Mouse (Mus musculus) retina, postnatal 1 day (tissue): Measurements from ENCODE around the gene Esrrg.

Experiments used
- DNase-seq: peaks from one replicate; pipeline ENCODE4 v3.0.0-alpha.2; 2012

Esrrg gene

DNA sequence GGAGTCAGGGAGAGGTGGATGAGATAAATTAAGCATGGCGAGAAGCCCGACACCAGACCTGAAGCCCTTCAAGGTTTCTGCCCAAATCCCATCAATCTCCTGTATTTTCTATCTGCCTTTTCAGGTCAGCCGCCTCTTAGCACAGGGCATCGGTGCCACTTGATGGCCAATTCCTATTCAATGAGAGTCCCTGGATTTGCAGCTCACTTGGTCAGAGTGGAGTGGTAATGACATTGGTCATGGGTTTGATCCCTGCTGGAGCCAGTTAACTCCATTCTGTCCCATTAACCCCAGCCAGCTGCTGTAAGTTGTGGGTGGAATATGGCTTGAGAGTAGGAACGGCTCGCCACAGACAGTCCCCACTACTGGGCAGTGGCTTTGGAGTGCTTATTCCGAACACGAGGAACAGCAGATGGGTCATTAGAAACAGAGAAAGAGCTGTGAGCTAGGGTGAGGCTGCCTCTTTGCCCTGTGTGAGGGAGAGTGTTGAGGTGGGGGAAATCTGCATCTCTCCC is 101.9 kb downstream of the Esrrg start:
- DNase-seq, result no peak

DNA sequence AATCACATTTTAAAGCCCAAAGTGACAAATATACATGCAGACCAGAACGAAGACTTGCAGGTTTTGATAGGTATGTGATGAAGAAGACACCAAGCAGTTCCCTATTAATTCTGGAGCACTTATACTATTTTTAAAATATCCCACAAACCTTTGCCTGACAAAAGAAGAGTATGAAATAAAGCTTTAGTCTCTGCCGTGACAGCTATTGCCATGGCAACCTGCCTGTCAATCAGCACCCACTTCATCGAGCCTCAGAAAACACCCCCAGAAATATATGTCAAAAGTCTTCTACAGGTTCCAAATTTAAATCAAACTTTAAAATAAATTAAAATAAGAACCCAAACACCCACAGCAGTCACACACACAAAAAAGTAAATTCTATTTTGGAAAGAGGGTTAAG is 112.4 kb downstream of the Esrrg start:
- DNase-seq, result no peak

DNA sequence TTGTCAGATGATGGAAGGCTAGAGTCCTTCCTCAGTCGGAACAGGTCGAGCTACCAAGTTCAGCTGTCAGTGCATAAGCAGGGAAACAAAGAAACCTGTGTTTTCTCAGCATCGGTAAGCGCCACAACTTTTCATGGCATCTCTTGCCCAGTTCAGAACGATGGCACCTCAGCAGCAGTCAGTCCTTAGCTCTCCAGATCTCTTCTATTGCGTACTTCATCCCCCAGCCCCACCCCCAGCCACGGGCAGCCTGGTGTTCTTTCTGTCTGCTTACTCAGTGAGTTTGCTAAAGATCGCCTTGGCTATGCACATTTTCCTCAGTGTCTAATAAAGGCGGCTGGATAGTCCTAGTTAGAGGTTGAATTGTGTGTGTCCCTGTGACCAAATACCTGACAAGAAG is 113.4 kb downstream of the Esrrg start:
- no peak for DNase-seq

DNA sequence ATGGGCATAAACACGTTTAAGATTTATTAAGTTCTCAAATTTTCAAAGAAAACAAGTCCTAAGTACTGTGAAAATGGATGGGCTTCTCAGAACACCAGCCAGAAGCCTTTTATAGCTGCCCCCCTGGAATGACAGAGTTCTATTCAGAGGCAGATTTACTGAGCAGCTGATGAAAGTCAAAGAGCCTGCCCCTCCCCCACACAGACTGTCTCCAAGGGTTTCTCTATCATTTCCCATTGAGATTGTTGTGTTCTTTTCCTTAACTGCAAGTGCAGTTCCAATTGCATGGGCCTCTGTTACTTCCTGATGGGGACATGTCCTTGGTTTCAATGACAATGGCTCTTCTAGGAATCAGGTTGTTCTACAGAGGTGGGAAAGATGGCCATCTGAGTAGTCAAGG is 116.1 kb downstream of the Esrrg start:
- no peak for DNase-seq

DNA sequence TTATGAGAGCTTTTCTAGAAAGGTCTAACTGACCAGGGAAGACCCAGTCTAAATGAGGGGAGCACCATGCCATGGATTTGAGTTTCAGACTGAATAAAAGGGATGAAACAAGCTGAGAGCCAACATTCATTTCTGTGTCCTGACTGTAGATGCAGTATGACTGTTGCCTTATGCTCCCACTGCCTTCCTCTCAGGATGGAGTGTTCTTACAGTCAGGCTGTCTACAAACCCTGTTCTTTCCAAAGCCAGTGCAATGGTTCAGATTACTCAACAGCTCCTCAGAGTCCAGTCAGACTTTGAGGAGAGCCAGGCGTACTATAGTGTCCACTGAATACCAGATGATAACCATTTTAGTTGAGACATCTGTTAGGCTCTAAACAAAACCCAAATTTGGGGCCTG is 116.8 kb downstream of the Esrrg start:
- no peak for DNase-seq

DNA sequence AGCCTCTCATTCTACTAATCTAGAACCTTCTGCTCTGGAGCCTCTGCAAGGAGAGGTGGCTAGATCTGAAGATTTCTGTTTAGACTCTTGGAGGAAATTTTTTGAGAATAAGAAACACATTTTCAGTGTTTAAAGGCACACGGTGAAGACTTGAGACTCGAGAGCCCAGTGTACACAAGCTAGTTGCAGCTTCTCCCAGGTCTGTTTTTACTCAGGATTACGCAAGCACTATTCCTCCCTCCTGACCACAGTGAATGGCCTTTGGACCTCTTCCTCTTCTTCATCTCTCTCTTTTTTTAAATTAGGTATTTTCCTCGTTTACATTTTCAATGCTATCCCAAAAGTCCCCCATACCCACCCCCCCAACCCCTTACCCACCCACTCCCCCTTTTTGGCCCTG is 122.6 kb downstream of the Esrrg start:
- no peak for DNase-seq

DNA sequence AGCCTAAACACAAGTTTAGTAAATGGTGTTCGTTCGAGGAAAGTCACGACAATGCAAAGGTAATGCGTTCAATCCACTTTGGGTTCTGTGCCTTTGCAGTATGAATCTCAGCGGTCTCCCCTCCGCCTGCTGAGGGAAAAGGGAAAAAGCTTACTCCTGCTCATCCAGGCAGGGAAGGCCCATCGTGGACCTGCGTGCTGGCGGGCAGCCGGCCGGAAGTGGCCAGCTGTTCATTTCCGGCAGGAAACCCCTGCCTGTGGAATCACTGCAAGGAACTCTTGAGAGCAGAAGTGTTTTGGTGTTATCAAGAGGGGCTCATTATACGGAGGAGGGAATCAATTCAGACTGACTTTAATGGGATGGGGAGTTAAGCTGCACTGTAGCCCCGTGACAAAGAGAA is 127.9 kb downstream of the Esrrg start:
- no peak for DNase-seq

DNA sequence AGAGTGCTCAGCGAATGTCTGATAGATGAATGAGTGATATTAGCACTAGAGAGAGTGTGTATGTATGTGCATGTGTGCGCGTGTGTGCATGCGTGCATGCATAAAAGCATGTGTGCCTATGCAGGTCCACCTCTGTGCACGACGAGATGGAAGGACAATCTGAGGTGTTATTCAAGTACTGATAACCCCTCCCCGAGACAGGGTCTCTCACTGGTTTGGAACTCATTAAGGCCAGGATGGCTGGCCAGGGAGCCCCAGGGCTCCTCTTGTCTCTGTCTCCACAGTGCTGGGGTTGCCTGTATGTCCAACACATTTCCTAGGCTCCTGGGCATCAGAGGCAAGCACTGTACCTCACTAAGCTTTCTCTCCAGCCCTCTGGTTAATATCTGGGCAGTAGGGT is 128.7 kb downstream of the Esrrg start:
- no peak for DNase-seq

DNA sequence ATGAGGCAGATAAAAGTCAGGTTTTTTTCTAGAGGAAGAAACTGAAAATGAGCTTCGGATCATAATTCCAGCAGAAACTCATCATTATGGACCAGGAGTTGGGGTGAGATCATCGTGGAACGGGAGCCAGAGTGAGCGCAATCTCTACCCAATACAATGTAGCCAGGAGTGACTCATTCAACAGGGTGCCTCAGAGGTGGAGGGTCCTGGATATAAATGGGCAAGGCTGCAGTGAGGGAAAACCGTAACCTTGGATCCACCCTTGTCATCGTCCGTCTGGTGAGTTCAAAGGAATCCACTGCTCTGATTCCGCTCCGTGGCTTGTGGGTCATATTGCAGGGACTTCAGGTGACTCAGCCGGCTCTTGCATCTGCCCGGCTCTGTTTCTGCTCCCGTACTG is 131.9 kb downstream of the Esrrg start:
- no peak for DNase-seq

DNA sequence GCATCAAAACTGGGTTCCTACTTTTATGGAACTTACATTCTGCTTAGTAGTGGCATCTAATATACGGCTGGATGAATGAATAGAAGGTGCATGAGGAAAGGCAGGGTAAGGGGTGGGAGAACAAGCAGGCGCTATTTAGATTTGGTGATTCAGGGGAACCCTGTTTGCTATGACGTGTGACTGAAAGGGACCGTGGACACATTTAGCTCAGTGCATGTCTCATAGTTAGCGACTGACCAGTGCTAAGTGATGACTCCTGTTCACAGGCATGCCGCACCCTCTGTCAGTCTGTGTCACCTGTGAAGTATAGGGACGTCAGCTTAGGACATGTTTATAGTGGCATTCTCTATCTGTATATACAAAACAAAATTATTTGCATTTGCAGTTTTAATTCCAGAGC is 132.7 kb downstream of the Esrrg start:
- DNase-seq, result no peak

DNA sequence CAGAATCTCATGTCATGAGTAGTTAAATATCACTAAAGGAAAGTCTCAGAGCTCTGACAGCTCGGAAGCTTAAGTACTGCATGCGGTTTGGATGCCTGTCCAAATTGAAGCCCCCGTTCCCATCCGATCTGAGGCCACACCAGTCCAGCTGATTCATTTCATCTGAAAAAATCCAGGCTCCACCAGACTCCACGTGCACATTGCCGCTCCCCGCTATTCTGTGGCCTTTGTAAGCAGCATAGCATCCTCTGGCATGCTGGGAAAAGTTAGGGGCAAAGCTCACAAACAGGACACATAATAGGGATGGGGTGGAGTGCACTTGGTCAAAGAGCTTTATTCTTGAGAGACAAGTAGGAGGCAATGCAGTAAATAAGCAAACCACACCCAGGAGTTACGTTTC is 133.5 kb downstream of the Esrrg start:
- no peak for DNase-seq

DNA sequence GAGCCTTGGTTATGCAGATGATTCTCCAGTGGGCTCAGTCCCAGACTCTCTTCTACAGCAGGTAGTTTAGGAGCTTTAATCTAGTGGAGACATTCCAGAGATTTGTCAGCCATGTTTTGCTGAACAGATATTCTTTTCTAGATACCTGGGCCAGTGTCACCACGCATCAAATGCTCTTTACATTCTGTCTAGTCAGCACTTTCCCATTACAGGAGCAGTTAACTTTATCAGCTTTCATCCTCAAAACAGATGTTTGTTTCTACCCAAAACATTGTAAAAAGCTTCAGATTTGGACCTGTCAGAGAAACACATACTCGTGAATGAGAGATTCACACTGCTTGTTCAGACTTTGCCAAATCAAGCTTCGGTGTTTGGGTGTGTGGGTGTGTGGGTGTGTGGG is 140.7 kb downstream of the Esrrg start:
- DNase-seq, result no peak

DNA sequence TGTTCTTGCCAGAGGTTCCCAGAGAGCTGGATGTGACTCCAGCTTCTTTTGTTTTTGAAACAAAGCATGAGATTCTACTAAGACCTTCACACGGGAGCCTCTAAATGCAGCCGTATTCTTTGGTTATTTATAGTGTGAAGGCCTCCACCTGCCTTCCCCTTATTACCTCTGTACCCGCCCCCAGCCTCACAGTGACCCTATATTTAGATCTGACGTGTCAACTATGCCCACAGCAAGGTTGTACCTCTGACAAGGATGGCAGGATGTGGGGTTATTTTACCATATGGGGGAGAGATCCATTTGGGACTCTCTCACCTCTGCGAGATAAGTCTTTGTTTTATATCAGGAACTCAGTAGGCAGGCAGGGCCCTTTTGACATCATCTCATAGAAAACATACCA is 141.3 kb downstream of the Esrrg start:
- DNase-seq, result no peak

DNA sequence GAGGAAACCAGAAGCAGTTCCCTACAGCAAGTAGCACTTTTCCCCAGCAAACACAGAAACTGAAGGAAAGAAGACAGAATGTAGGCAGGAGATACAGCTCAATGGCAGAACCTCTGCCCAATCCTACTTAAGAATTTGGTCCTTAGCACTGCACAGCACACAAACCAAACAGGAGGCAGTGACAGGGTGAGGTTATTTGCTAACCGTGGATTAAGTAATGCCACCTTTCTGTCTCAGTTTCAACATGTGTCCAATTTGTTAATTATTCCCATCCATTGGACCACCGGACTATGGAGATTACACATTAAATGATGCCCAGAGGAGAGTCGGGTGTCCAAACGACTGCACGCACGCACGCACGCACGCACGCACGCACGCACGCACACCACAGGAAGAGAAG is 146.9 kb downstream of the Esrrg start:
- DNase-seq, result no peak

DNA sequence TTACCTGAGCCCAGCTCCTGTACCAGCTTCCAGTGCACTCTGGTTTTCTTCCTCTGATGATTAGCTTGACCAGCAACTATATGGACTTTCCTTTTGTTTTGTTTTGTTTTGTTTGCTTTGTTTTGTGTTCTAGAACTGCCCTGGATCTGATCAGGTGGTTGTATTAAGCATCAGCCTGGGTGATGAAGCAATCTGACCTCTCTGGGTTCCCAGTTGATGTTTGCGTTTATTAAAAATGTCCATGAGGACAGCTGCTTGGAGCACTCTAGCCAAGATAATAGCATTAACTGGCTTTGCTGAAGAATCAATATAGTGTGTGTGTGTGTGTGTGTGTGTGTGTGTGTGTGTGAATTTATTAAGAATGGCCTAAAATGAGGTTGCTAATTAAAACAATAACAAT is 149.4 kb downstream of the Esrrg start:
- DNase-seq, result peak; percentile 47

DNA sequence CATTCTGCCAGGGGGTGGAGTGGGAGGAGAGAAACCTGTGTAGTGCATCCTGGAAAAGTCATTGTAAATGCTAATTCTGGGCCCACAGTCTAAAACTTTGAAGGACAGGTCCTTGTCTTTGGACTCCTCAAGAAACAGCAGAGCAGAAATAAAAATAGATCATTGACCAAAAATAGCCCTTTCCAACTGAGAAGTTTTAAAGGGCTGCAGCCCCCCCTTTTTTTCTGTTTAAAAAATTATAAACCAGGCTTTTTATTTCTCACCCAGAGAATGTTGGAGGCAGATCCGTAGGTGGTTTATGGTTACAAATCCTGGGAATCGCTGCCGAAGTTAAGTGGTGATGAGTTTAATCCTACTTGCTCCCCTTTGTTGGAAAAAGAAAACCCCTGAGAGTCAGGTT is 150.0 kb downstream of the Esrrg start:
- DNase-seq, result no peak

DNA sequence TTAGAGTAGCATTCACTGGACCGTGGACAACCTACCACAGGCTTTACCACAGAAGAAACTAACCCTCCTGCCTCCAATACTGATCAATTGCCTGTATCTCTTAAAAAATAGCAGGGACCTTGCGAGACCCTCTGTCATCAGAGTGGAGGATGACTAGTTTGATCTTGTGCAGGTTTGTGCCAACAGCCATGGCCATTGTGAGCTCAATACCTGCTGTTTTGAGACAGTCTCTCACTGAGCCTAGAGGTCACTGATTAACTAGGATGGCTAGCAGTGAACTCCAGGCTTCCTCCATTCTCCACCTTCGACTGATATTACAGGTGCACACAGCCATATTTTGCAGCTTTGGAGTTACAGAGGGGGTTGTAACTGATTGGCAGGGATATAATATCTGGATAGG is 150.9 kb downstream of the Esrrg start:
- DNase-seq, result no peak

DNA sequence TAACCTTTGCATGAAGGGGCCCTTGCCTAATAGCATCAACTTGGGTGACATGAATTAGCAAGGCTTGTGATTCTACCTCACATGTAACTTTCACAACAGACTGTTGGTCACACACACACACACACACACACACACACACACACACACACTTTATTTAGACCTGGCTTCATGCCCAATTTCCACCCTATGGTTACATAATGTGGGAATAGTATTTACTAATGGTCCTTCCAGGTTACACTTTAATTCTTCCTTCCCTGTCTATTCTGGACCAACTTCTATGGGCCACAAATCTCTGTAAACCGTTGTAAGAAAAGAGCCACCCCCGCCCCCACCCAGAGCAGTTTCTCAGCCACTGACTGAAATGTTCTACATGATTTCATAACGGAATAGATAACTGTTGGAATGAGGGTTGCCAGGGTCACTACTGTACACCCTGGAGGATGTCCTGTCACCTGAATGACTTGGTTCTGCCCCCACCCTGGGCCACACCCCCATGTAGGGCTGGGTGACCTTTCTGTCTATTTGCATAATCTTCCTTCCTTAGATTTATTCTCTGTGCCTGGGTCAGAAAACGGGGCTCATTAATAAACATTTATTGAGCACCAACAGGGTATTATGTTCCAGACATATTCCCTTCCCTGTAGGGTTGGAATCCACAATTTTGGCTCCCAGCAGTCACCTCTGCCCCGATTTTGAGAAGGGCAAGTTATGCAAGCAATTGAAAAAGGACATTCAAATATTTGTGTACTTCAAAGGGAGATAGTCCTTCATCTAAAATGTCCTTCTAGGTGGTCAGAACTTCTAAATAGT is 154.3 kb downstream of the Esrrg start:
- DNase-seq, result no peak

DNA sequence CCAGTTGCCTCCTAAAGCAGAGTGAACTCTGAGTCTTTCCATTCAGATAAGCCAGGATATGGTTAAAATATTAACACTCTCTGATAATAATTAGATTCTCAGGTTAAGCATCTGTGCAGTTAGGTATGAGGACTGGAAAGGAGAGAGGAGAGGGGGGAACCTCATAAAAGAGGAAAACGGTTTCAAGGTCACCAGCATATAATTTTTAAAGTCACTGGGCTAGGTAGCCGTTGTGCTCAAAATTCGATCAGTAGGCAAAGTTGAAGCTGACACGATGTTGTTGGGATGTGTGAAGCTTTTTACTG is 154.8 kb downstream of the Esrrg start:
- DNase-seq, result no peak

DNA sequence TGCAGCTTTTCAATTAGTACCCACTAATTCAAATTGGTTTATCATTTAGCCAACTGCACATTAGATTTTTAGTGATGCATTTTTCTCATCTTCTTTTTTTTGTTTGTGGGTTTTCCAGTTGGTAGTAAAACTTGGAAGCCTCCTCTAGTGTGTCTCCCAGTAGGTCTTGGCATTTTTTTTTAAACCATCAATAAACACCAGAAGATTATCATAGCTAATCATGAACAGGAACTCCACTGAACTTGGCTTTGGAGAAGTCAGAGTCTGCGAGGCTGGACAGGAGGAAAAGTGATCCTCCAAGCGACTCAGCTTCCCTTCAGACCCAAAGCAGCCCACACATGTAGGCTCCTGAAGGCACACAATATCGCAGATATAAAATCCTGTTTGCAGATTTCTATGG is 155.2 kb downstream of the Esrrg start:
- no peak for DNase-seq

DNA sequence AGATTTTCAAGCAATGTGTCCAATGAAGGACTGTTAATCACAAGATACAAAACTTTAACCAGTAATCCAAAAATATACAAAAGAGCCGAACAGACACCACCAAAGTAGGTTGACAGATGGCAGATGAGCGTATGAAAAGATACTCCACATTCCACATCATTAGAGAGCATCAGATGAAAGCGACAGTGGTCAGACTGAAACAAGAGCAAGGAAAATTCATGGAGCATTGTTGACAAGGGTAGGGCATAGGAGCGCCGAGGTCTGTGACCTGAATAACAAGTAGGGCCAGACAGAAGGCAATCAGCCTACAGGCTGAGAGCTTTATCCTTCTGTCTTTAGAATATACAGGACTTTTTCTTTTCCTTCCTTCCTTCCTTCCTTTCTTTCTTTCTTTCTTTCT is 157.0 kb downstream of the Esrrg start:
- DNase-seq, result peak; percentile 60

DNA sequence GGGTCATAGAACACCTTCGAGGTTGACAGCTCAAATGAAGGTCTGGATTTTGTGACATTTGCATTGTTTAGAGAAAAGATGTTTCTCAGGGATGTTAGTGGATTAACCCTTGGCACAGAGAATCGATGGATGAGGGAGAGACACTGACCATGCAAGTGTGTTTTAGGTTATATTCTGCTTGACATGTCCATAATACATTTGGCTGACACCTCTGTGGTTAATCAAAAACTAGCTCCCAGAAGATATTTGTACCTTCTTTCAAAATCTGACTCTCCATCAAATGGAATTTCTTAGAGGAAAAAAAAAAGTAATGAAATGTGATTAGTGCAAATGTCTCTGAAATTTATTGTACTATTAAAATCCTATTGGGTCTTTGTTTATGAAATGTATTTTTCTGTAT is 158.8 kb downstream of the Esrrg start:
- no peak for DNase-seq

DNA sequence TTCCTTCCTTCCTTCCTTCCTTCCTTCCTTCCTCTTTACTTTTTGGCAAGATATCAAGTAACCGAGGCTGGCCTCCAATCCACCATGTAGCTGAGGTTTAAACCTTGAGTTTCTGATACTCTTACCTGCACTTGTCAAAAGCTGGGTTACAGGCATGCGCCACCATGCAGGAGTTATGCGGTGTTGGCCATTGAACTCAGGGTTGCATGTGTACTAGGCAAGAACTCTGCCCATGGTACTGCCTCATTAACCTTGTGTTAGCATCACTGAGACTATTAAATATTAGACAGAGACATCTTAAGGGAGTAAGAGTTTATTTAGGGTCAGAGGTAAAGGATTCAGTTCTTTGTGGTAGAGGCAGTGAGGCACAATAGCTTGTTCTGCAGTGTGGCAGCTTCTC is 161.6 kb downstream of the Esrrg start:
- no peak for DNase-seq

DNA sequence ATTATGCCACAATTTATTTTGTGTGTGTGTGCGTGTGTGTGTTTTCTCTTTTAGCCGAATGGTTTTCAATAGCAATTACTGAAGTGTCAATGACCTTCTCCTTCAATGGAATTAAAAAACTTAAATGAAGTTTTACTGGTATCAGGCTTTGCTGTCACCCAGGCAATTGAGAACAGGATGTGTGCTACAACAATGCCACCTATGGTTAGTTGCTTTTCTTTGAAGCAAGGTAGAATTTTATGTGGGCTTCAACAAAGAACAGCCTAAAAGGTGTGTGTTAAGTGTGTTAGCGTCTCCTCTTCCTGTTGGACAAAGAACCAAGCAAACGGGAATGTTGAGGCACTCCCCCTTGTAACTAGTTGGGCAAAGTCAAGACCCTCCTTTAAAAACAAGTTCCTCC is 162.5 kb downstream of the Esrrg start:
- DNase-seq, result no peak

DNA sequence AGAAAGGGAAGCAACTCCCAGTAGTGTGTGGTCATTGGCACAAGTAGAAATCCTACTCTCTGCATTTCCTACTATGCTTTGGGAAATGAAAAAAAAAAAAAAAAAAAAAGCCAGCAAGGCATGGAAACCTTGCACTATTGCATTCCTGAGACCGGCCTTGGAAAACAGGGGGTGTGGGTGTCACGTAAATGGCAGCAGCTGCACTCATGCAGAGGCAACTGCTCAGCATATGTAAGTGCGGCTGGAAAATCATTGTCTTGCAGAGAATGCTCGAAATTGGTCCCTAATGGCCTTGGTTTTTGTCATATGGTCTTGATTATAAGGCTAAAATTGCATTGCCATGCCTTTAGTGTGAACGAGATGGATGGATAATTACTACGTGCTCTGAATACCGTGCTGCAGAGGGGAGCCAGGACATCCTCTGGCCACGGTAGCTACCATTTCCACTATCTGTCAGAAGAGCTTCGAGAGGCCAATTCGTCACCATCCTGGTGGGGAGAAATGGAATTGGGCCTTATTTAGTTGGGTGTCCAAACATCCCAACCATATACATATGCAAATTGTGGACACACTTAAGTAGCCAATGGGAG is 171.1 kb downstream of the Esrrg start:
- DNase-seq, result no peak
